Mouse (Mus musculus) testis, adult 2 months (tissue): ENCODE data around the gene Phactr4.

Source experiments
- CTCF ChIP-seq: fragments of 200-500 bp; IDR thresholded peaks from 2 replicates; pipeline ENCODE4 v1.5.1; 2012; ENCODE audit warnings: low read depth, mild to moderate bottlenecking, inconsistent platforms, low read length, moderate library complexity; ENCODE audit not compliant: control insufficient read depth, insufficient read depth, insufficient replicate concordance
- POLR2A ChIP-seq: fragments of 200-500 bp; IDR thresholded peaks from 2 replicates; pipeline ENCODE4 v1.6.1; 2012; ENCODE audit warnings: low read depth, mild to moderate bottlenecking, inconsistent platforms, low read length, moderate library complexity; ENCODE audit not compliant: control insufficient read depth

DNA sequence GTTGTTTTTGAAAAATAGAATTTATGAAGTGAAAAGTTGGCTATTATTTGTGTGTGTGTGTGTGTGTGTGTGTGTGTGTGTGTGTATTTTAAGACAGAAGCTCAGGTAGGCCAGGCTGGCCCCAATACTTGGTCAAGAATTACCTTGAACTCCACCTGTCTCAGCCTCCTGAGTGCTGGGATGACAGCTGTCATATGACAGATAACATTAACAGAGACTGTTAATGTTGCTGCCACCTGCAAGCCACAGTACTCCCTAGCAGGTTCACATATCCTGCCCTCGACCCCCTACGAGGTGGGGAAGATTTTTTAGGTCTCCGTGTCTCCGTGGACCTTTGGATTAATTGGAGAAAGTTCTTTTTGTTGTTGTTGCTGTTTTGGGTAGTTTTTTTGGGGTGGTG is 5.2 kb upstream of the Phactr4 start:
- TF ChIP-seq CTCF (no peak), POLR2A (no peak)
